Mouse (Mus musculus): ENCODE measurements at regions not wholly inside any gene's neighbourhood (a gene's known extent, or its start where the extent isn't known, plus 50 kb on each side); places are given as distances from the start of the nearest gene placed in this dataset.
A peak's percentile ranks its signal among the peaks of the same experiment; 100 is the strongest.

GRCm38 (mm10) chr15:63452529-63452928 is 392.4 kb downstream of the Gsdmc2 start:
- H3K4me3 ChIP-seq (ENCODE audit: low read length) = no peak overlapping the region
- peaks cover 4% of the 10 kb centered on the region for H3K27me3 ChIP-seq (ENCODE audit: control insufficient read depth, insufficient read depth, low read depth, low read length)
- no peak overlapping the region for H3K9ac ChIP-seq (ENCODE audit: low read length)
- 63% methylated on average over 3 of the region's 3 CpGs for WGBS
- ATAC-seq (ENCODE audit: low read depth) = peak; percentile 88
- no peaks in the 10 kb centered on the region for H3K4me1 ChIP-seq (replicated peaks; ENCODE audit: control insufficient read depth, insufficient read depth, low read length)
- no peak overlapping the region for H3K4me2 ChIP-seq (ENCODE audit: low read depth, low read length)
- H3K27ac ChIP-seq (ENCODE audit: low read length) = no peak overlapping the region
- no peaks in the 10 kb centered on the region for H3K36me3 ChIP-seq (ENCODE audit: control insufficient read depth, insufficient read depth, low read length)
- H3K9me3 ChIP-seq (ENCODE audit: control insufficient read depth, low read length) = no peaks in the 10 kb centered on the region

DNA sequence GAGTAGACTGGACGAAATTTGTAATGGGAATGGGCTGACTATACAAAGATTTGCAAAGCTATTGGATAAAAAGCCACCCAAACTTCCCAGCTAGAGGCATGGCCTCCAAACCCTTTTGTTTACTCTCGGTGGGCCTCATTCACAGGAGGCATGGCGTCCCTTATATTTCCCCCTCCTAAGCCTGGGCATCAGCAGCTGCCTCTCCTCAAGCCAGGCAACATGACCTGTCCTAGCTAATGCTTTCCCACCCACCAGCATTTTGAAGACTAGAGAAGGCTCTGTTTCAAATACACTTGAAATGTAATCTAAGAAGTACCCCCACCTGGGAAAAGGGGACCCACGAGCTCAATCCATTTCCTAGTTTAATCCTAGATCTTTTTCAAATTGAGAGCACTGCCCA is 398.7 kb downstream of the Gsdmc2 start:
- Histone ChIP-seq H3K9me3 (ENCODE audit: control insufficient read depth, low read length) (no peaks in the 10 kb centered on the region), H3K27ac (ENCODE audit: low read length) (no peak overlapping the region), H3K4me2 (ENCODE audit: low read depth, low read length) (no peak overlapping the region), H3K9ac (ENCODE audit: low read length) (no peak overlapping the region), H3K4me3 (ENCODE audit: low read length) (no peak overlapping the region), H3K36me3 (ENCODE audit: control insufficient read depth, insufficient read depth, low read length) (no peaks in the 10 kb centered on the region), H3K27me3 (ENCODE audit: control insufficient read depth, insufficient read depth, low read depth, low read length) (no peaks in the 10 kb centered on the region; the same call in 1 of the 2 replicates), H3K4me1 (replicated peaks; ENCODE audit: control insufficient read depth, insufficient read depth, low read length) (no peaks in the 10 kb centered on the region)
- 68% methylated on average over 4 of the region's 4 CpGs for WGBS
- no peak for ATAC-seq (ENCODE audit: low read depth)

- Histone ChIP-seq H3K4me2 (ENCODE audit: low read depth, low read length) (no peak overlapping the region), H3K4me3 (ENCODE audit: low read length) (no peak overlapping the region), H3K27ac (ENCODE audit: low read length) (no peak overlapping the region), H3K9me3 (ENCODE audit: control insufficient read depth, low read length) (no peaks in the 10 kb centered on the region), H3K27me3 (ENCODE audit: control insufficient read depth, insufficient read depth, low read depth, low read length) (no peaks in the 10 kb centered on the region; the same call in 1 of the 2 replicates), H3K4me1 (replicated peaks; ENCODE audit: control insufficient read depth, insufficient read depth, low read length) (no peaks in the 10 kb centered on the region), H3K9ac (ENCODE audit: low read length) (no peak overlapping the region), H3K36me3 (ENCODE audit: control insufficient read depth, insufficient read depth, low read length) (no peaks in the 10 kb centered on the region)
- WGBS = 70% methylated on average over 4 of the region's 4 CpGs
- ATAC-seq (ENCODE audit: low read depth) = no peak
Measured at GRCm38 (mm10) chr15:63445016-63445415, 400.0 kb downstream of the Gsdmc2 start.

DNA sequence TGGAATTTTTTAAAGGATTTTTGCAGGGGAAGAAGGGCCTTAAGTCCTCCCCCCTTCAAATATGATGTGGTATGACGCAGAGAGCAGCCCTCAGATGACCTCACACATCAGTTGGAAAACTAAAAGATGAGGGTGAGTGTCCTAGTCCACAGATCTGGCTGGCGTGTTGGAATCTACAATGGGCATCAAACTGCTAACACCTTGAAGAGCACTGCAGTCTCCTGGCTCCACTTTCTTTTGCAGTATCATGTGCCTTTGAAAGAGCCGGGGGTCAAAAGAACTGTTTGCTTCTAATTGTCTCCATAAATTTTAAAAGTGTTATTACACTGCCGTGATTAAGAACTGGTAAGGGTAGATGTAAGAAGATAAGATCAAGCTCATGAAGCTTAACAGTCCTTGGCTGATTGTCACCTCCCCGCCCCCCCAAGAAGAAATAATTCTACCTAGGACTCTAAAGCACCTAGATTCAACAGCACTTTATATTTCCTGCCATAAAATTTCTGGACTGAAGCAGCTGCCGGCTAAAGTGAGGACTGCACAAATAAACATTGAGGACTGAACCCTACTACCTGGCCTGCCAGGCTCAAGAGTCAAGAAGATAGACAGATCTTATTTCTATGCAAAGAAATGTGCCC is 402.7 kb downstream of the Gsdmc2 start:
- H3K36me3 ChIP-seq (ENCODE audit: control insufficient read depth, insufficient read depth, low read length) = no peaks in the 10 kb centered on the region
- H3K9ac ChIP-seq (ENCODE audit: low read length) = no peak overlapping the region
- no peak for ATAC-seq (ENCODE audit: low read depth)
- no peaks in the 10 kb centered on the region for H3K4me1 ChIP-seq (replicated peaks; ENCODE audit: control insufficient read depth, insufficient read depth, low read length)
- no peaks in the 10 kb centered on the region for H3K9me3 ChIP-seq (ENCODE audit: control insufficient read depth, low read length)
- no peak overlapping the region for H3K4me2 ChIP-seq (ENCODE audit: low read depth, low read length)
- no peak overlapping the region for H3K4me3 ChIP-seq (ENCODE audit: low read length)
- WGBS = 59% methylated on average over 6 of the region's 6 CpGs
- no peaks in the 10 kb centered on the region for H3K27me3 ChIP-seq (ENCODE audit: control insufficient read depth, insufficient read depth, low read depth, low read length)
- H3K27ac ChIP-seq (ENCODE audit: low read length) = no peak overlapping the region

DNA sequence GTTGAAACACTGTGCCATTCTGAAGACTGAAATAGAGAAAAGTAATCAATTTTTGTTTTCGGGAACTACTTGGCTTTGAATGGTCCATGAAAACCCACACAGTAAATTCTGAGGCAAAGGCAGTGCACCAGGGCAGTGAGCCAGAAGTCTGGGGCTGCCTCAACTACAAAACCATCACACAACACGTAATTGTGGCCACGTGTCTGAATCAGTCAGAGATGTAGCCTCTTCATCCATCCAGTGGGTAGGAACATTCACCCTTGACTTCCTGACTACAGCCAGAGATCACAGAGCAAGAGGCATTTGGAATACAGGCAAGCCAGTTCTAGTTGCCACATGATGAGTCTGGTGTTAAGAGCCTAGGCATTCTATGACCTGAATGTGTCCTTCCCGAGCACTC is 432.3 kb downstream of the Gsdmc2 start:
- Histone ChIP-seq H3K27ac (ENCODE audit: low read length) (no peak overlapping the region), H3K36me3 (ENCODE audit: control insufficient read depth, insufficient read depth, low read length) (no peaks in the 10 kb centered on the region), H3K9me3 (ENCODE audit: control insufficient read depth, low read length) (no peaks in the 10 kb centered on the region), H3K4me2 (ENCODE audit: low read depth, low read length) (no peak overlapping the region), H3K9ac (ENCODE audit: low read length) (no peak overlapping the region), H3K4me3 (ENCODE audit: low read length) (no peak overlapping the region), H3K4me1 (replicated peaks; ENCODE audit: control insufficient read depth, insufficient read depth, low read length) (no peaks in the 10 kb centered on the region), H3K27me3 (ENCODE audit: control insufficient read depth, insufficient read depth, low read depth, low read length) (no peaks in the 10 kb centered on the region)
- ATAC-seq (ENCODE audit: low read depth) = no peak
- 56% methylated on average over 4 of the region's 4 CpGs for WGBS

- 58% methylated on average over 3 of the region's 3 CpGs for WGBS
- no peak overlapping the region for H3K27ac ChIP-seq (ENCODE audit: low read length)
Measured at GRCm38 (mm10) chr15:63411771-63412118, 433.2 kb downstream of the Gsdmc2 start.

GRCm38 (mm10) chr15:63410994-63411770 is 433.8 kb downstream of the Gsdmc2 start:
- Histone ChIP-seq H3K9ac (ENCODE audit: low read length) (no peak overlapping the region), H3K36me3 (ENCODE audit: control insufficient read depth, insufficient read depth, low read length) (no peaks in the 10 kb centered on the region), H3K4me3 (ENCODE audit: low read length) (no peak overlapping the region), H3K4me1 (replicated peaks; ENCODE audit: control insufficient read depth, insufficient read depth, low read length) (no peaks in the 10 kb centered on the region), H3K27ac (ENCODE audit: low read length) (no peak overlapping the region), H3K27me3 (ENCODE audit: control insufficient read depth, insufficient read depth, low read depth, low read length) (no peaks in the 10 kb centered on the region), H3K4me2 (ENCODE audit: low read depth, low read length) (no peak overlapping the region), H3K9me3 (ENCODE audit: control insufficient read depth, low read length) (no peaks in the 10 kb centered on the region)
- 58% methylated on average over 11 of the region's 11 CpGs for WGBS
- ATAC-seq (ENCODE audit: low read depth) = no peak

More at GRCm38 (mm10) chr15:63411771-63412118, 433.2 kb downstream of the Gsdmc2 start:
- H3K4me3 ChIP-seq (ENCODE audit: low read length) = no peak overlapping the region
- H3K4me1 ChIP-seq (replicated peaks; ENCODE audit: control insufficient read depth, insufficient read depth, low read length) = no peaks in the 10 kb centered on the region
- no peaks in the 10 kb centered on the region for H3K36me3 ChIP-seq (ENCODE audit: control insufficient read depth, insufficient read depth, low read length)
- no peaks in the 10 kb centered on the region for H3K27me3 ChIP-seq (ENCODE audit: control insufficient read depth, insufficient read depth, low read depth, low read length)
- no peak overlapping the region for H3K4me2 ChIP-seq (ENCODE audit: low read depth, low read length)
- no peaks in the 10 kb centered on the region for H3K9me3 ChIP-seq (ENCODE audit: control insufficient read depth, low read length)
- H3K9ac ChIP-seq (ENCODE audit: low read length) = no peak overlapping the region
- no peak for ATAC-seq (ENCODE audit: low read depth)

DNA sequence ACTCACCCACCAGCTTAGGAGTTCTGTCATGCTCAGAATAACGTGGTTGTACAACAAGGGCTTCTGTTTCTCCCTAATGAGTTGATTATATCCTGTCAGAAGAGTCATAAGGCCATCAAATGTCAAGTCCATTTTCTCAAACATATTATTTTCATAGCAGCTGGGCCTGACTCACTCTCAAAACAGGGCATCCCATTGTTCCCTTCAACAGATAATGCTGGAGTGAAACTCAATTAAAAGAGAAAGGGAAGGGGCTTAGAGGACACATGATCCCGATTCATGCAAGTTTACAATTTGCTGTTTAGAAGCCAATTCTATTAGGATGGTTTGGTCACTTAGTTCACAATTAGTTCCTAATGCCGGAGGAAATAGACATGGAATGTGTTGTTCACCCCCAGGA is 444.5 kb downstream of the Gsdmc2 start:
- no peaks in the 10 kb centered on the region for H3K4me1 ChIP-seq (replicated peaks; ENCODE audit: control insufficient read depth, insufficient read depth, low read length)
- WGBS = 62% methylated on average over 3 of the region's 3 CpGs
- no peaks in the 10 kb centered on the region for H3K9me3 ChIP-seq (ENCODE audit: control insufficient read depth, low read length)
- H3K27ac ChIP-seq (ENCODE audit: low read length) = no peak overlapping the region
- H3K4me3 ChIP-seq (ENCODE audit: low read length) = no peak overlapping the region
- no peak overlapping the region for H3K9ac ChIP-seq (ENCODE audit: low read length)
- no peaks in the 10 kb centered on the region for H3K36me3 ChIP-seq (ENCODE audit: control insufficient read depth, insufficient read depth, low read length)
- no peak overlapping the region for H3K4me2 ChIP-seq (ENCODE audit: low read depth, low read length)
- no peak for ATAC-seq (ENCODE audit: low read depth)
- H3K27me3 ChIP-seq (ENCODE audit: control insufficient read depth, insufficient read depth, low read depth, low read length) = no peaks in the 10 kb centered on the region

DNA sequence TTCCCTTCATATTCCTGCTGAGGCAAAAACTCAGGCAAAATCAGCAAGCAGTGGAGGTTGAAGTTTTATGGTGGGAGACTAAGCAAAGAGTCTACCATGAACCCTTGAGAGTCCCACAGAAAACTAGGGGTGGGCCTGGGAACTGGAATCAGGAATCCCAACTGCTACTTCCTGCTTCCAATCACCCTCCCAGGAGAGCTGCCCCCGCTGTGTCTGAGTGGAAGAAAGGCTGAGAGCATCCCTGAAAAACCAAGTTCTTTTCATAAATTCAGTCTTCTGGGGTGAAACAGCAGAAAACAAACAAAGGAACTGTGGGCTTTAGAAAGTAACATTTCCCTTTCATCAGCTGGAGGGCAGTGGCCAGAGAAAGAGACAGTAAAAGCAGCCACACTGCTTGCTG is 445.0 kb downstream of the Gsdmc2 start:
- 58% methylated on average over 1 of the region's 1 CpGs for WGBS

More for the DNA sequence above, 445.0 kb downstream of the Gsdmc2 start:
- H3K9ac ChIP-seq (ENCODE audit: low read length) = no peak overlapping the region
- no peak overlapping the region for H3K4me3 ChIP-seq (ENCODE audit: low read length)
- H3K27ac ChIP-seq (ENCODE audit: low read length) = no peak overlapping the region
- no peak for ATAC-seq (ENCODE audit: low read depth)
- no peaks in the 10 kb centered on the region for H3K4me1 ChIP-seq (replicated peaks; ENCODE audit: control insufficient read depth, insufficient read depth, low read length)
- no peaks in the 10 kb centered on the region for H3K36me3 ChIP-seq (ENCODE audit: control insufficient read depth, insufficient read depth, low read length)
- no peaks in the 10 kb centered on the region for H3K27me3 ChIP-seq (ENCODE audit: control insufficient read depth, insufficient read depth, low read depth, low read length)
- no peaks in the 10 kb centered on the region for H3K9me3 ChIP-seq (ENCODE audit: control insufficient read depth, low read length)
- H3K4me2 ChIP-seq (ENCODE audit: low read depth, low read length) = no peak overlapping the region

All from lung, embryonic 16.5 days (tissue).